Mouse (Mus musculus): Measurements from ENCODE around the gene Guca1a. TPM values are rescaled to one million over a fixed set of nuclear protein-coding genes. Genes with fewer than 3 reads are reported as not detected.
A peak's percentile ranks its signal among the peaks of the same experiment; 100 is the strongest.

Gene Guca1a
- polyA plus RNA-seq, 1 experiment from 2014 or later: 0.83 TPM

DNA sequence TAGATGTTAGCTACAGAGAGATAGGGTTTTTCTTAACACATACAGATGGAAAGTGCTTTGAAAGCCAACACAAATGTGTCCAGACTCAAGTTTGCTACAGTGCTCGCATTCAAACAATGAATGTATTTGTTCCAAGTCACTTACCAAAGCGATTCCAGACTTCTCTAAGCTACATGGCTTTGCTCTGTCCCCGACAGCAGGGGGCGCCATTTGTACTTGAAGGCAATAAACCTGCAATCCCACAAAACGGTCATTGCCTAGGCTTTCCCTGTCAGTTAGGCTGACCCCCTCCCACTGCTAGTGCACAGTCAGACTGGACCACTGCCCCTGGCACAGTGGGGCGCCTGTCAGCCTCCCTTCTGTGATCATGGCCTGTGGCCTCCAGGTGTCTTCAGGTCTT is 40.4 kb downstream of the Guca1a start:
- no peak overlapping the region for H3K4me3 ChIP-seq (ENCODE audit: low read depth, low read length)
- peak; percentile 45 for DNase-seq (ENCODE audit: low spot score)
- H3K36me3 ChIP-seq (replicated peaks; ENCODE audit: control insufficient read depth, insufficient read depth, low read depth, low read length): peaks cover 2% of the 10 kb centered on the region; the same call in 1 of the 2 replicates
- no peaks in the 10 kb centered on the region for H3K27me3 ChIP-seq (ENCODE audit: control insufficient read depth, insufficient read depth, low read length)
- H3K9ac ChIP-seq (replicated peaks; ENCODE audit: low read length): no peak overlapping the region
- H3K4me2 ChIP-seq (ENCODE audit: low read depth, low read length): no peak overlapping the region
- H3K4me1 ChIP-seq (ENCODE audit: control insufficient read depth, insufficient read depth, low read length): no peaks in the 10 kb centered on the region
- 48% methylated on average over 6 of the region's 6 CpGs for WGBS
- no peak for ATAC-seq (replicated peaks; ENCODE audit: insufficient number of reproducible peaks, low FRiP score, low TSS enrichment, low read depth)
- H3K27ac ChIP-seq (replicated peaks; ENCODE audit: low read depth, low read length): no peak overlapping the region
- H3K9me3 ChIP-seq (replicated peaks; ENCODE audit: control insufficient read depth, low read length): no peaks in the 10 kb centered on the region

DNA sequence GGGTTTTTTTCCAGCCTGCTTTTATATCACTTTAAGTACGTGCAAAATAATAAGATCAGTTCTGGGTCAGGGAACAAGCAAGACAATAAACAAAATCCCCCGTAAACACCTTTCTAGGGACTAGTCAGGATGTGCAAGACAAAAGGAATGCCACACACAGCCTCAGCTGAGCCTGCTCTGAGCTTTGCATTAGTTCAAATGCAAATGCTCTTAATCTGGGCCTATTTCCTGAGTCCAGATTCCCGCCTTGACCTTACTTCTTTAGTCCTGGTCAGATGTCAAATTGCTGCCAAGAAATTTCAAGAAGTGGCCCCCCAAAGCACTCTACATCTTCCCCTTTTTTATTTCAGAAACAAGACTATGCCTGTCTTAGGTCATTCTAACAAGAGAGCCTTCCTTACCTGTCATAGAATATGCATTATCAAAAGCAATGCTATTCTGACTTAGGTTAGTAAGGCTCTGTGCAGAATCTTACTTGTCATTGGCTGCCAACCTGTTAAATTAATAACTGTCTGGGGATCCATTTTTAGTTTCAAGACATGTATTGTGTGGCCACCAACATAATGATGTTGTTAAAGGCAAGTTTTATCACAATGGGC is 50.6 kb downstream of the Guca1a start:
- H3K27me3 ChIP-seq (ENCODE audit: control insufficient read depth, insufficient read depth, low read length): no peaks in the 10 kb centered on the region
- no peak overlapping the region for H3K4me2 ChIP-seq (ENCODE audit: low read depth, low read length)
- ATAC-seq (replicated peaks; ENCODE audit: insufficient number of reproducible peaks, low FRiP score, low TSS enrichment, low read depth) (no peak), DNase-seq (ENCODE audit: low spot score) (no peak)
- H3K27ac ChIP-seq (replicated peaks; ENCODE audit: low read depth, low read length): no peak overlapping the region
- H3K9me3 ChIP-seq (replicated peaks; ENCODE audit: control insufficient read depth, low read length): peaks cover 8% of the 10 kb centered on the region; the same call in 1 of the 2 replicates
- H3K9ac ChIP-seq (replicated peaks; ENCODE audit: low read length): no peak overlapping the region
- 88% methylated on average over 3 of the region's 3 CpGs for WGBS
- H3K4me1 ChIP-seq (ENCODE audit: control insufficient read depth, insufficient read depth, low read length): no peaks in the 10 kb centered on the region
- no peak overlapping the region for H3K4me3 ChIP-seq (ENCODE audit: low read depth, low read length)
- H3K36me3 ChIP-seq (replicated peaks; ENCODE audit: control insufficient read depth, insufficient read depth, low read depth, low read length): peaks cover 29% of the 10 kb centered on the region

Other genes starting within 250 kb of the Guca1a start
- 74.1 and 75.2 TPM in 2 replicates for gene Mrps10, start 31.7 kb downstream of the Guca1a start, polyA plus RNA-seq (2014; fragmentation: Nextera tagmentation; extraction: Ambion mirVana)
- 0.41 and 1.6 TPM in 2 replicates for gene Guca1b, start 15.2 kb downstream of the Guca1a start, polyA plus RNA-seq (2014; fragmentation: Nextera tagmentation; extraction: Ambion mirVana)
- gene AI661453, start 36.0 kb upstream of the Guca1a start, polyA plus RNA-seq (2014; fragmentation: Nextera tagmentation; extraction: Ambion mirVana): 0.43 and 0.93 TPM in 2 replicates
- 0.25 and 0.66 TPM in 2 replicates for gene 1700001C19Rik, start 36.8 kb upstream of the Guca1a start, polyA plus RNA-seq (2014; fragmentation: Nextera tagmentation; extraction: Ambion mirVana)
- gene Taf8, start 101.7 kb upstream of the Guca1a start, polyA plus RNA-seq (2014; fragmentation: Nextera tagmentation; extraction: Ambion mirVana): 27.6 and 29.4 TPM in 2 replicates
- gene Ccnd3, start 104.5 kb upstream of the Guca1a start, polyA plus RNA-seq (2014; fragmentation: Nextera tagmentation; extraction: Ambion mirVana): 291 and 294 TPM in 2 replicates
- gene Bysl, start 210.9 kb upstream of the Guca1a start, polyA plus RNA-seq (2014; fragmentation: Nextera tagmentation; extraction: Ambion mirVana): 30.4 and 31.4 TPM in 2 replicates
- 47.1 and 48.0 TPM in 2 replicates for gene Med20, start 211.0 kb upstream of the Guca1a start, polyA plus RNA-seq (2014; fragmentation: Nextera tagmentation; extraction: Ambion mirVana)
- 0.98 and 1.9 TPM in 2 replicates for gene Gm20517, start 211.0 kb upstream of the Guca1a start, polyA plus RNA-seq (2014; fragmentation: Nextera tagmentation; extraction: Ambion mirVana)
- 4.3 and 5.2 TPM in 2 replicates for gene Usp49, start 230.1 kb upstream of the Guca1a start, polyA plus RNA-seq (2014; fragmentation: Nextera tagmentation; extraction: Ambion mirVana)